Mouse (Mus musculus) adrenal gland, postnatal 14 days (tissue): Measurements from ENCODE around the gene Pbrm1. TPM values are rescaled to one million over a fixed set of nuclear protein-coding genes. Genes with fewer than 3 reads are reported as not detected.

Source experiments
- DNase-seq: peaks from one replicate; pipeline ENCODE4 v3.0.0; 2021; ENCODE audit warnings: mixed read lengths
- long read RNA-seq, 2 experiments: library from polyadenylated mRNA; stranded (forward); transcript quantifications; one replicate each; pipeline ENCODE4 v2.0.0; 2021
- total RNA-seq: library from RNA; stranded (reverse); gene quantifications from 2 replicates; pipeline ENCODE4 v1.2.3, GENCODE M21; 2021

Pbrm1 gene
- 59.7 and 59.9 TPM in 2 replicates for total RNA-seq
- long read RNA-seq, experiment 1, partial matches to known transcripts = 6 of 11 reads
- long read RNA-seq, experiment 1, other reads (novel, unspliced or antisense) = 5 of 11 reads
- long read RNA-seq, experiment 2, partial matches to known transcripts = 3 of 4 reads
- long read RNA-seq, experiment 2, other reads (novel, unspliced or antisense) = 1 of 4 reads

DNA sequence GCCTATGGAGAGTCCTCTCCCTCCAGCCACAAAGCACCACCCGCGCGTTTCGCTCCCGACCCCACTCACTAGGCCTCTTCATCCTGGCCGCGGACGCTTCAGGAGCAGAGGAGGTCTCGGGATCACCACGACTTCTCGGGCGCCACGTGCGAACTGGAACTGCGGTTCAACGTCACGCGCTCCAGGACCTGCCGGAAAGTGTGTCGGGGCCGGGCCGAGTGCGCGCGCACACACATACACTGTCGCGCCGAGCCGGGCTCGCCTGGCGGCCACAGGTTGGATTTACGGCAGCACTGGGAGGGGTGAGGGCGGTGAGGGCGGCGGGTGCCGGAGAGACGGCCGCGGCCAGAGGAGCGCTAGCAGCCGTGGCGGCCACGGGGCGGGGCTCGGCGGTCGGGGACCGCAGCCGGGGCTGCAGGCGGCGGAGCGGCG, at the start of gene Pbrm1, which contains the start of gene Gnl3:
Pbrm1 (plus strand) TSS at position 279 of the 432 bp plus-strand sequence.
Gnl3 (minus strand) TSS at position 293 of the 432 bp plus-strand sequence.
- DNase-seq = peak; percentile 99

- DNase-seq = peak; percentile 27
Observed at GRCm38 (mm10) chr14:30974204-30974603, 44.7 kb upstream of the Pbrm1 start.

- DNase-seq = no peak
Observed at GRCm38 (mm10) chr14:30976222-30976621, 42.7 kb upstream of the Pbrm1 start.

GRCm38 (mm10) chr14:30996417-30996816, 22.5 kb upstream of the Pbrm1 start:
- no peak for DNase-seq

DNA sequence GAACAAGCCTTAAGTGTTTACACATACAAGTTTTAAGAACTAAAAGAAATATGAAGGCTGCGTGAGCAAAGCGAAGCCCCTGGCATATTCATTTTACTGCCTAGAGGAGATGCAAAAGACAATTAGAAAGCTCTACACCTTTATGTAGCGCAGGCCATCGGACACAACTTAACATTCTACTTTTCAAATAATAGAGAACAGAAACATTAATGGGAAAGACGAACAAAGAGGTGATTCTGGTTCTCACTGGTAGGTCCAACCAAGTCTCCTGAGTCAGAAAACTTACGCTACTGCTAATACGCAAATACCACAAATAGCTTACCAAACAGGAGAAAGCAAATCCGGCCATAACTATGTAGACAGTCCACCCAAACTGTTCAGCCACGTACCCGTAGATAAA, 18.6 kb upstream of the Pbrm1 start:
- DNase-seq = no peak

DNA sequence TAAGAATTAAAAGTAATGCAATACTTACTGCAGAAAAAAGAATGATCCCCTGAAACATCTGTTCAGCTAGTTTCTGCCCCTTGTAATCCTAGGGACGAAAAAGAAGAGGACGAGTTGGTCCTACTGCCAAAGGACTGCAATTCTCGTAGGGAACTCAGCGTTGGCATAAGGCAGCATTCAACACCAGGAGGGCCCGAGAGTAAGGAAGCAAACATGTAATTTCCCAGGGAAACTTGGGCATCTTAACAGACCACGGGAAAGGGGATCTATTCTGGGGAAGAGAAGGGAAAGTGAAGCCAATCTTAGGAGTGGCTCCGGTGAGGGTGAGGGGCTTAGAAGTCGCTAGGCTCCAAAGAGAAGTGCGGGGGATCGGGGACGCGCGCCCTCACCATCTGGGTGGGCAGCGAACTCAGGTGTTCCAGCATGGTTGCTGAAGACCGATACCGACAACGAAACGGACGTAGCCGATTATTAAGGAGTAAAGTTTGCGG, 18.1 kb upstream of the Pbrm1 start:
- no peak for DNase-seq

- peak; percentile 93 for DNase-seq
Observed at GRCm38 (mm10) chr14:31001307-31002205, 17.4 kb upstream of the Pbrm1 start, which contains the start of the genes Glt8d1 and Spcs1. Glt8d1 (plus strand) TSS chr14:31001400. Spcs1 (minus strand) TSS chr14:31001672.

GRCm38 (mm10) chr14:31004527-31004926, 14.4 kb upstream of the Pbrm1 start:
- DNase-seq = no peak

DNA sequence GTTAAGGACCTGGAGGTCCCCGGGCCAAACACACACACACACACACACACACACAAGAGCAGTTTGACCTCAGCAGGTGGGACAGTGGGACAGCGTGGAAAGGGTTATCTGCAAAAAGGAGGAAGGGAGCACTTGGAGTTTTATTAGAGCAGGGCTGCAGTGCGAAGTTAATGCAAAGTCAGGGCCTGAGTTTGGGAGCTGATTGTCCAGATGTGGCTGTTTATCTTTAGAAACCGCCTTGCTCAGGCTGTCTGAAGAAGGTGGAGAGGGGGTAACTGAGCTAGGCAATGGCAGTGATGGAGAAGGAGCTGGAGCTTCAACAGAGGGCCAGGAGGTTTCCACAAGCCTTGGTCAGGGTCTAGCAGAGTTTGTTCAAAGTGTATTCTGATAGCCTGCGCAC, 12.2 kb upstream of the Pbrm1 start:
- DNase-seq = no peak

DNA sequence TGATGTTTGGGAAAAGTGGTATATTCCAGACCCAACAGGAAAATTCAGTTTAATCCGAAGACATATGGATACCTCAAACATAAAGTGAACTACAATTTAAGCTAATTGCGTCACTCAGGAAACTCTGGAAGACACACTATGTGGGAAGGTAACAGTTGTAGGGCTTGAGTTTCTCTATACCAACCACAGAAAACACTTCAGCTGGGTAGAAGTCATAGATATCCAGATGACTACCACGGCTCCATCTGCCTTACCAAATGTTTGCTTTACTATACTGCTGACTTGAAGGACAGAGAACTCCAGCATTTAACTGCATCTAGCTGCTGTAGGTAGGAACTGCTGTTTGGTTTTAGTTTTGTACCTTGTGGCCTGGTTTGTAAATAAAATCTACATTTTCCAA, 7.3 kb upstream of the Pbrm1 start:
- DNase-seq = no peak

GRCm38 (mm10) chr14:31013928-31014327, 5.0 kb upstream of the Pbrm1 start:
- no peak for DNase-seq

DNA sequence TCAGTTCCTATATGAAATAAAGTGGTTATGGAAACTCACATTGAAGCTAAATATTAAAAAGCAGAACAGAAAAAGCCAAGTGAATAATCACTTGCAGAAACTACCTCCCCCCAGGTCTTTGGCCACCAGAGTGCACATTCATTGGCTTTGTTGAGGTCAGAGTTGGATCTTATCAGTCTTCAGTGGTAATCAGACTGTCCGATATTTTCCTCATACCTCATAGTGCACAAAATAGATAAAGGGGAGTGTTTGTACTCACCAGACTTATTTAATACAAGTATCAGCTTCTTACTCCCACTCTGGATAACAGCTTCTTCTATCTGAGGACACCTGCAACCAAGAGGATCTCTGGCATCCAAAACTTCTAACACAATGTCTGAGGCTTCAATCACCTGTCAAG, 2.9 kb upstream of the Pbrm1 start:
- DNase-seq = no peak

- peak; percentile 47 for DNase-seq
Observed at GRCm38 (mm10) chr14:31017854-31018253, 1.1 kb upstream of the Pbrm1 start.

DNA sequence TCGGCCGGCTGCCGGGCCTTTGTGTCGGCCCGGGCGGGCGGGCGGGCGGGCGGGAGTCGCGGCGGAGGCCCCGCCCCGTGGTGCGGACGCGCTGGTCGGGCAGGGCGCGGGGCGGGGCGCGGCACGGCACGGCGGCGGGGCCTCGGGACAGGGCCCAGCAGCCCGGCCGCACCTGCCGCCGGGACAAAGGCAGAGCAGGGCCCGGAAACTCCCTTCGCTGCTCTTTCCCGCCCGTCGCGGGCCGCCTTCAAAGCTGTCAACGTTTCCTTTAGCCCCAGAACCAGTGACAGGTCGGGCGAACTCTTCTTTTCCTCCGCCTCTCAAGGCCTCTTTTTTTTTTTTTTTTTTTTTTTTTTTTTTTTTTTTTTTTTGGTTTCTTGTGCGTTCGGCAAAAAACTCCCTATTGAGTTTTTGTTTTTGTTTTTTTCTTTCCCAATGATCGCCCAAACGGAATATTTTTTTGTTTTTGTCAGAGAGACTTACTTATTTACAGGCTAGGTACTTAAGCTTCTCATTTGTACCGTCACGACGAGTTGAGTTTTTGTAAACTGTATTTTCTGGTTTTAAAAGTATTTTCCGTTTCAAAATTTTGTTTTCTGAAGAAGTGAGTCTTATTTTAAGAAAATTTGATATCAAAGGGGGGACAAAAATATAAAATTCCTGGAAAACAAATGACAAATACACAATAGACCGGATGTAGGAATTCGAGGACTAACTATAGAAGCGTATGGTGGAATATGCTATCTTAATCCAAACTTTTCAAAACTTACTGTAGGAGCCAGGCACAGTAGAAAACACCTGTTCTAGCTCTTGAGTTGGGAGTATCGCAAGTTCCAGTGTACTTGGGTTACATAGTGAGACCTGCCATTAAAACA, 630 bp downstream of the Pbrm1 start:
- DNase-seq = peak; percentile 88

DNA sequence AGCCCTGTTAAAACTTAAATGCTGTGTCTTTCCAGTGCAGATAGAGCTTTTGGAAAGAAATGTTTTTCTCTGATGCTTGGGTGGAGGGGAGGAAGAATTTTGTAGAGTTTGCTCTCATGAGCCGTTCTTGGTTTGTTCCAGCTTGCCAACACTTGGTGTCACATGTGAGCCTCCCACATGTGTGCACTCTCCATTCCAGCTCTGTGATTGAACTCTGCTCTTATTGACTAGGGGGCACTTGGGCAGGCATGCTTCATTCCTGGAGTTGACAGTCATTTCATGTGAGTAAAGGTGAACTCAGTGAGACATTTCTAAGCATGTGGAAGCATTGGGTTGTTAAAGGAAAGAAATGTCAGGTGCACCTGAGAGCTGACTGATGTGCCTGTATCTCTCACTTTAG, 3.6 kb downstream of the Pbrm1 start:
- DNase-seq = no peak

GRCm38 (mm10) chr14:31025785-31026184, 6.8 kb downstream of the Pbrm1 start:
- peak; percentile 40 for DNase-seq

DNA sequence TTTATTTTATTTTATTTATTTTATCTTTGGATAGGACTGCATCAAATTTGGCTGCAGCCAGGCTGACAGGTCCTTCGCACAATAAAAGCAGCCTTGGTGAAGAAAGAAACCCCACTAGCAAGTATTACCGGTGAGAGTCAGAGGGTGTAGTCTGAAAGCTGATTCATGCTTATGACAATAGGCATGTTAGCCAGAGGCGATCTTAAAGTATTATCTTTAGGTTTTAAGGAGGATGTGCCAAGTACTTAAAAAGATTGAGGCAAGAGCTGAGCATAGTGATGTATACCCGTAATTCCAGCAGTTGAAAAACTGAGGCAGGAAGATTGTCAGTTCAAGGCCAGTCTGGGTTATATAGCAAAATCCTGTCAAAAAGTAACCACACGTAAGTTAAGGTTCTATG, 26.4 kb downstream of the Pbrm1 start:
- DNase-seq = no peak

DNA sequence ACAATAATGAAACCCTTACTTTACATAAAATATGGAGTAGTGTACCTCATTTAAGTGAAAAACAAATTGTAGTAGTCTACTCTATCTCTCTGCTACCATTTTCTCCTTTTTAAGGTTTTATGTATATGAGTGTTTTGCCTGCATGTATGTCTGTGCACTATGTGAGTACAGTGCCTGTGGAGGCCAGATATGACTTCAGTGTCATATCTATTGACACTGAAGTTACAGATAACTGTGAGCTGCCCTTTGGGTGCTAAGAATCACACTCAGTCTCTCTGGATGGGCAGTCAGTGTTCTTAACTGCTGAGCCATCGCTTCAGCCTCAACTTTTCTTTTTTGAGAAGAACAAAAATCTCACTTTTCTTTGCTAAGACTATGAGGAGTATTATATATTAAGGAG, 26.9 kb downstream of the Pbrm1 start:
- DNase-seq = no peak

DNA sequence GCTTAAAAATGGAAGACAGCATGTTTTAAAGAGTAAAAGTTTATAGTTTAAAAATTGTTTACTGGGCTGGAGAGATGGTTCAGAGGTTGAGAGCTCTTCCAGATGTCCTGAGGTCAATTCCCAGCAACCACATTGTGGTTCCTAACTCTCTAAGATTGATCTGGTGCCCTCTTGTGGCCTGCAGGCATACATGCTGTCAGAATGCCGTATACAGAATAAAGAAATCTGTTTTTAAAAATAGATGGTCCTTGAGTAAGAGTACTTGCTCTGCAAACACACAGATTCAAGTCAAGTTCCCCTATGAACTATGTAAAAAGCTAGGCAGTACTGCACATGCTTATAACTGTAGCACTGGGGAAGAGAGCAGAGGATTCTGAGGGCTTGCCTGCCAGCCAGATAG, 43.3 kb downstream of the Pbrm1 start:
- peak; percentile 39 for DNase-seq

- DNase-seq = no peak
Observed at GRCm38 (mm10) chr14:31069086-31069733, 50.3 kb downstream of the Pbrm1 start.

- DNase-seq = no peak
Observed at GRCm38 (mm10) chr14:31078597-31079208, 59.8 kb downstream of the Pbrm1 start.
